Mouse (Mus musculus): ENCODE data around the gene Gpr142. TPM values are rescaled to one million over a fixed set of nuclear protein-coding genes. Genes with fewer than 3 reads are reported as not detected.
A peak's percentile ranks its signal among the peaks of the same experiment; 100 is the strongest.

The Gpr142 gene
- polyA plus RNA-seq, 1 experiment from 2014 or later, result 0.13 TPM

- Histone ChIP-seq H3K4me1 (ENCODE audit: control insufficient read depth, insufficient read depth, low read length) (peaks cover 38% of the 10 kb centered on the region), H3K4me3 (ENCODE audit: low read depth, low read length) (no peak overlapping the region), H3K9me3 (ENCODE audit: control insufficient read depth, low read length) (no peaks in the 10 kb centered on the region), H3K36me3 (ENCODE audit: control insufficient read depth, insufficient read depth, low read length) (no peaks in the 10 kb centered on the region), H3K27me3 (ENCODE audit: control insufficient read depth, insufficient read depth, low read length) (no peaks in the 10 kb centered on the region), H3K27ac (replicated peaks; ENCODE audit: low read depth, low read length) (no peak overlapping the region), H3K9ac (ENCODE audit: low read length) (no peak overlapping the region), H3K4me2 (ENCODE audit: low read depth, severe bottlenecking) (no peak overlapping the region)
- DNase-seq (ENCODE audit: low spot score) (no peak), ATAC-seq (ENCODE audit: insufficient number of reproducible peaks, low FRiP score, low TSS enrichment, low read depth) (no peak)
- 51% methylated on average over 2 of the region's 2 CpGs for WGBS
Observed at GRCm38 (mm10) chr11:114819110-114819509, 20.4 kb downstream of the Gpr142 start.

- no peak overlapping the region for H3K27ac ChIP-seq (replicated peaks; ENCODE audit: low read depth, low read length)
- H3K4me2 ChIP-seq (ENCODE audit: low read depth, severe bottlenecking), result no peak overlapping the region
- H3K4me3 ChIP-seq (ENCODE audit: low read depth, low read length), result no peak overlapping the region
- no peaks in the 10 kb centered on the region for H3K36me3 ChIP-seq (ENCODE audit: control insufficient read depth, insufficient read depth, low read length)
- DNase-seq (ENCODE audit: low spot score) (no peak), ATAC-seq (ENCODE audit: insufficient number of reproducible peaks, low FRiP score, low TSS enrichment, low read depth) (no peak)
- H3K9ac ChIP-seq (ENCODE audit: low read length), result no peak overlapping the region
- H3K4me1 ChIP-seq (ENCODE audit: control insufficient read depth, insufficient read depth, low read length), result peaks cover 30% of the 10 kb centered on the region
- no peaks in the 10 kb centered on the region for H3K9me3 ChIP-seq (ENCODE audit: control insufficient read depth, low read length)
- WGBS, result 44% methylated on average over 3 of the region's 3 CpGs
- no peaks in the 10 kb centered on the region for H3K27me3 ChIP-seq (ENCODE audit: control insufficient read depth, insufficient read depth, low read length)
Observed at GRCm38 (mm10) chr11:114820444-114820843, 21.7 kb downstream of the Gpr142 start.

- no peaks in the 10 kb centered on the region for H3K36me3 ChIP-seq (ENCODE audit: control insufficient read depth, insufficient read depth, low read length)
- no peak for ATAC-seq (ENCODE audit: insufficient number of reproducible peaks, low FRiP score, low TSS enrichment, low read depth)
- H3K4me1 ChIP-seq (ENCODE audit: control insufficient read depth, insufficient read depth, low read length), result peaks cover 30% of the 10 kb centered on the region
- no peak overlapping the region for H3K4me3 ChIP-seq (ENCODE audit: low read depth, low read length)
- no peak overlapping the region for H3K4me2 ChIP-seq (ENCODE audit: low read depth, severe bottlenecking)
- H3K9me3 ChIP-seq (ENCODE audit: control insufficient read depth, low read length), result no peaks in the 10 kb centered on the region
- no peak for DNase-seq (ENCODE audit: low spot score)
- H3K9ac ChIP-seq (ENCODE audit: low read length), result no peak overlapping the region
- H3K27ac ChIP-seq (replicated peaks; ENCODE audit: low read depth, low read length), result no peak overlapping the region
- WGBS, result 57% methylated on average over 1 of the region's 1 CpGs
- H3K27me3 ChIP-seq (ENCODE audit: control insufficient read depth, insufficient read depth, low read length), result no peaks in the 10 kb centered on the region
Observed at GRCm38 (mm10) chr11:114821325-114821724, 22.6 kb downstream of the Gpr142 start.

- H3K9me3 ChIP-seq (ENCODE audit: control insufficient read depth, low read length), result no peaks in the 10 kb centered on the region
- no peaks in the 10 kb centered on the region for H3K27me3 ChIP-seq (ENCODE audit: control insufficient read depth, insufficient read depth, low read length)
- H3K9ac ChIP-seq (ENCODE audit: low read length), result peak overlapping the region; percentile 4; the same call in 1 of the 2 replicates
- ATAC-seq (ENCODE audit: insufficient number of reproducible peaks, low FRiP score, low TSS enrichment, low read depth), result no peak
- no peaks in the 10 kb centered on the region for H3K36me3 ChIP-seq (ENCODE audit: control insufficient read depth, insufficient read depth, low read length)
- WGBS, result 54% methylated on average over 12 of the region's 12 CpGs
- H3K4me2 ChIP-seq (ENCODE audit: low read depth, severe bottlenecking), result no peak overlapping the region
- peak overlapping the region; percentile 47; the same call in 1 of the 2 replicates for H3K27ac ChIP-seq (replicated peaks; ENCODE audit: low read depth, low read length)
- no peak overlapping the region for H3K4me3 ChIP-seq (ENCODE audit: low read depth, low read length)
- DNase-seq (ENCODE audit: low spot score), result no peak
- H3K4me1 ChIP-seq (ENCODE audit: control insufficient read depth, insufficient read depth, low read length), result peaks cover 30% of the 10 kb centered on the region
Observed at GRCm38 (mm10) chr11:114822727-114823126, 24.0 kb downstream of the Gpr142 start.

- H3K27me3 ChIP-seq (ENCODE audit: control insufficient read depth, insufficient read depth, low read length), result no peaks in the 10 kb centered on the region
- H3K4me1 ChIP-seq (ENCODE audit: control insufficient read depth, insufficient read depth, low read length), result peaks cover 30% of the 10 kb centered on the region
- no peak overlapping the region for H3K4me2 ChIP-seq (ENCODE audit: low read depth, severe bottlenecking)
- H3K4me3 ChIP-seq (ENCODE audit: low read depth, low read length), result no peak overlapping the region
- no peaks in the 10 kb centered on the region for H3K36me3 ChIP-seq (ENCODE audit: control insufficient read depth, insufficient read depth, low read length)
- DNase-seq (ENCODE audit: low spot score) (peak; percentile 52), ATAC-seq (ENCODE audit: insufficient number of reproducible peaks, low FRiP score, low TSS enrichment, low read depth) (0 out of 2 replicates have a peak, but pooled peaks have one; percentile 21)
- WGBS, result 2% methylated on average over 11 of the region's 11 CpGs
- H3K9me3 ChIP-seq (ENCODE audit: control insufficient read depth, low read length), result no peaks in the 10 kb centered on the region
- peak overlapping the region; percentile 71; the same call in 1 of the 2 replicates for H3K27ac ChIP-seq (replicated peaks; ENCODE audit: low read depth, low read length)
- H3K9ac ChIP-seq (ENCODE audit: low read length), result peak overlapping the region; percentile 30; the same call in 1 of the 2 replicates
Observed at GRCm38 (mm10) chr11:114823199-114823725, 24.5 kb downstream of the Gpr142 start.

- DNase-seq (ENCODE audit: low spot score) (no peak), ATAC-seq (ENCODE audit: insufficient number of reproducible peaks, low FRiP score, low TSS enrichment, low read depth) (no peak)
- Histone ChIP-seq H3K4me1 (ENCODE audit: control insufficient read depth, insufficient read depth, low read length) (peaks cover 29% of the 10 kb centered on the region), H3K27me3 (ENCODE audit: control insufficient read depth, insufficient read depth, low read length) (no peaks in the 10 kb centered on the region), H3K4me2 (ENCODE audit: low read depth, severe bottlenecking) (no peak overlapping the region), H3K36me3 (ENCODE audit: control insufficient read depth, insufficient read depth, low read length) (no peaks in the 10 kb centered on the region), H3K9ac (ENCODE audit: low read length) (no peak overlapping the region), H3K27ac (replicated peaks; ENCODE audit: low read depth, low read length) (no peak overlapping the region), H3K9me3 (ENCODE audit: control insufficient read depth, low read length) (no peaks in the 10 kb centered on the region), H3K4me3 (ENCODE audit: low read depth, low read length) (no peak overlapping the region)
- 84% methylated on average over 5 of the region's 5 CpGs for whole genome bisulfite sequencing
Observed at GRCm38 (mm10) chr11:114826686-114827085, 28.0 kb downstream of the Gpr142 start.

GRCm38 (mm10) chr11:114829499-114830432, 31.0 kb downstream of the Gpr142 start:
- Histone ChIP-seq H3K9me3 (ENCODE audit: control insufficient read depth, low read length) (no peaks in the 10 kb centered on the region), H3K36me3 (ENCODE audit: control insufficient read depth, insufficient read depth, low read length) (no peaks in the 10 kb centered on the region), H3K4me1 (ENCODE audit: control insufficient read depth, insufficient read depth, low read length) (peaks cover 15% of the 10 kb centered on the region), H3K27ac (replicated peaks; ENCODE audit: low read depth, low read length) (peak overlapping the region; percentile 96), H3K4me3 (ENCODE audit: low read depth, low read length) (peak overlapping the region; percentile 27), H3K27me3 (ENCODE audit: control insufficient read depth, insufficient read depth, low read length) (no peaks in the 10 kb centered on the region), H3K9ac (ENCODE audit: low read length) (peak overlapping the region; percentile 62), H3K4me2 (ENCODE audit: low read depth, severe bottlenecking) (peak overlapping the region; percentile 72)
- DNase-seq (ENCODE audit: low spot score), result peak; percentile 92
- peak; percentile 97 for ATAC-seq (ENCODE audit: insufficient number of reproducible peaks, low FRiP score, low TSS enrichment, low read depth)
- WGBS, result 4% methylated on average over 24 of the region's 24 CpGs

- H3K9me3 ChIP-seq (ENCODE audit: control insufficient read depth, low read length), result no peaks in the 10 kb centered on the region
- peak overlapping the region; percentile 50 for H3K9ac ChIP-seq (ENCODE audit: low read length)
- ATAC-seq (ENCODE audit: insufficient number of reproducible peaks, low FRiP score, low TSS enrichment, low read depth), result peak; percentile 58
- peak overlapping the region; percentile 96 for H3K27ac ChIP-seq (replicated peaks; ENCODE audit: low read depth, low read length)
- no peaks in the 10 kb centered on the region for H3K27me3 ChIP-seq (ENCODE audit: control insufficient read depth, insufficient read depth, low read length)
- peaks cover 15% of the 10 kb centered on the region for H3K4me1 ChIP-seq (ENCODE audit: control insufficient read depth, insufficient read depth, low read length)
- peak overlapping the region; percentile 72 for H3K4me2 ChIP-seq (ENCODE audit: low read depth, severe bottlenecking)
- WGBS, result 6% methylated on average over 8 of the region's 8 CpGs
- no peaks in the 10 kb centered on the region for H3K36me3 ChIP-seq (ENCODE audit: control insufficient read depth, insufficient read depth, low read length)
- DNase-seq (ENCODE audit: low spot score), result no peak
- peak overlapping the region; percentile 16; the same call in 1 of the 2 replicates for H3K4me3 ChIP-seq (ENCODE audit: low read depth, low read length)
Observed at GRCm38 (mm10) chr11:114830433-114830773, 31.7 kb downstream of the Gpr142 start.
